7 mouse cellular contexts compared by ENCODE assay signal in genomic region chr9:23221976-23222375, GRCm38 (mm10). TPM values are rescaled to one million over a fixed set of nuclear protein-coding genes. Genes with fewer than 3 reads are reported as not detected.
A peak's percentile ranks its signal among the peaks of the same experiment; 100 is the strongest.
DNase-seq lines count a peak whose midpoint lies in the region; ATAC-seq and TF ChIP-seq lines count a peak whose summit lies in the region.

No protein-coding gene starts in this region.

- no peaks in the 10 kb centered on the region for H3K36me3 ChIP-seq in lung, embryonic 14.5 days (ENCODE audit: insufficient read depth)
- H3K36me3 ChIP-seq in forebrain, embryonic 10.5 days (replicated peaks): no peaks in the 10 kb centered on the region
- no peaks in the 10 kb centered on the region for H3K36me3 ChIP-seq in limb, embryonic 13.5 days
- H3K36me3 ChIP-seq in stomach, embryonic 14.5 days (ENCODE audit: control insufficient read depth, insufficient read depth, low read length): no peaks in the 10 kb centered on the region

- H3K4me2 ChIP-seq in lung, embryonic 14.5 days: peak overlapping the region; percentile 93
- H3K4me2 ChIP-seq in limb, embryonic 13.5 days (replicated peaks): peak overlapping the region; percentile 94
- peak overlapping the region; percentile 96 for H3K4me2 ChIP-seq in stomach, embryonic 14.5 days (replicated peaks; ENCODE audit: low read depth, low read length)

- 15% methylated on average over 5 of the region's 5 CpGs for WGBS in lung, embryonic 14.5 days
- 12% methylated on average over 5 of the region's 5 CpGs for WGBS in forebrain, embryonic 10.5 days
- WGBS in limb, embryonic 13.5 days: 15% methylated on average over 5 of the region's 5 CpGs
- WGBS in stomach, embryonic 14.5 days: 19% methylated on average over 5 of the region's 5 CpGs

- DNase-seq in lung, embryonic 14.5 days: no peak
- no peak for DNase-seq in lung, postnatal 10 days
- no peak for DNase-seq in forebrain, embryonic 10.5 days (ENCODE audit: extremely low spot score, low spot score)
- DNase-seq in cerebellum, postnatal 14 days: no peak
- no peak for DNase-seq in embryo, embryonic 10.5 days (ENCODE audit: low spot score)

- no peaks in the 10 kb centered on the region for H3K9me3 ChIP-seq in lung, embryonic 14.5 days (ENCODE audit: low read depth, low read length)
- no peaks in the 10 kb centered on the region for H3K9me3 ChIP-seq in forebrain, embryonic 10.5 days
- H3K9me3 ChIP-seq in limb, embryonic 13.5 days: no peaks in the 10 kb centered on the region
- no peaks in the 10 kb centered on the region for H3K9me3 ChIP-seq in stomach, embryonic 14.5 days (ENCODE audit: control insufficient read depth, low read depth, low read length)

- ATAC-seq in lung, embryonic 14.5 days (ENCODE audit: insufficient read depth): no peak; the same call in 1 of the 2 replicates
- ATAC-seq in limb, embryonic 13.5 days (ENCODE audit: low FRiP score, low read depth): 0 out of 2 replicates have a peak, but pooled peaks have one; percentile 1
- no peak for ATAC-seq in stomach, embryonic 14.5 days (ENCODE audit: insufficient number of reproducible peaks, insufficient read depth, low FRiP score, low read depth)

- H3K4me1 ChIP-seq in lung, embryonic 14.5 days (ENCODE audit: insufficient read depth): peaks cover 7% of the 10 kb centered on the region; the same call in 1 of the 2 replicates
- peaks cover 22% of the 10 kb centered on the region for H3K4me1 ChIP-seq in forebrain, embryonic 10.5 days
- peaks cover 7% of the 10 kb centered on the region for H3K4me1 ChIP-seq in limb, embryonic 13.5 days
- no peaks in the 10 kb centered on the region for H3K4me1 ChIP-seq in stomach, embryonic 14.5 days (ENCODE audit: control insufficient read depth, insufficient read depth, low read length)

- H3K4me3 ChIP-seq in lung, embryonic 14.5 days (ENCODE audit: low read depth, low read length): peak overlapping the region; percentile 71
- peak overlapping the region; percentile 73 for H3K4me3 ChIP-seq in forebrain, embryonic 10.5 days
- H3K4me3 ChIP-seq in limb, embryonic 13.5 days: peak overlapping the region; percentile 74
- peak overlapping the region; percentile 65 for H3K4me3 ChIP-seq in stomach, embryonic 14.5 days (ENCODE audit: low read depth, low read length)

- no peak for TF ChIP-seq CTCF in lung, embryonic 14.5 days (IDR thresholded peaks at IDR 0.05; ENCODE audit: low read depth)

- no peak overlapping the region; the same call in 1 of the 2 replicates for H3K27ac ChIP-seq in lung, embryonic 14.5 days (ENCODE audit: low read depth)
- peak overlapping the region; percentile 89; the same call in 1 of the 2 replicates for H3K27ac ChIP-seq in forebrain, embryonic 10.5 days
- no peak overlapping the region for H3K27ac ChIP-seq in limb, embryonic 13.5 days
- H3K27ac ChIP-seq in stomach, embryonic 14.5 days (ENCODE audit: low read length): no peak overlapping the region

- H3K27me3 ChIP-seq in lung, embryonic 14.5 days (ENCODE audit: insufficient read depth, low read length): peaks cover 26% of the 10 kb centered on the region
- H3K27me3 ChIP-seq in forebrain, embryonic 10.5 days (ENCODE audit: poor library complexity, severe bottlenecking): peaks cover 79% of the 10 kb centered on the region
- H3K27me3 ChIP-seq in limb, embryonic 13.5 days: peaks cover 73% of the 10 kb centered on the region
- peaks cover 10% of the 10 kb centered on the region; the same call in 1 of the 2 replicates for H3K27me3 ChIP-seq in stomach, embryonic 14.5 days (ENCODE audit: control insufficient read depth, insufficient read depth, low read length)

- peak overlapping the region; percentile 78 for H3K9ac ChIP-seq in lung, embryonic 14.5 days
- peak overlapping the region; percentile 90 for H3K9ac ChIP-seq in limb, embryonic 13.5 days
- 0 out of 2 replicates have a peak overlapping the region, but pooled peaks have one; percentile 57 for H3K9ac ChIP-seq in stomach, embryonic 14.5 days (replicated peaks; ENCODE audit: low read depth, low read length)

RNA-seq across cellular contexts. Expression of gene Bmper, which starts 0.9 kb away (rescaled TPM):
- polyA plus RNA-seq in lung, embryonic 14.5 days (2014; fragmentation: Nextera tagmentation; extraction: Ambion mirVana): 26.8 and 28.7 TPM in 2 replicates
- 4.1 and 5.1 TPM in 2 replicates for polyA plus RNA-seq in forebrain, embryonic 10.5 days (2016; fragmentation: Nextera tagmentation; extraction: Ambion mirVana)
- 17.6 and 21.2 TPM in 2 replicates for polyA plus RNA-seq in limb, embryonic 13.5 days (2015; fragmentation: Nextera tagmentation; extraction: Ambion mirVana)
- polyA plus RNA-seq in stomach, embryonic 14.5 days (2014; fragmentation: Nextera tagmentation; extraction: Ambion mirVana): 6.9 and 7.2 TPM in 2 replicates
